Mouse (Mus musculus) lung, adult 2 months (tissue): ENCODE measurements around the gene Fam120a. TPM values are rescaled to one million over a fixed set of nuclear protein-coding genes. Genes with fewer than 3 reads are reported as not detected.

ENCODE experiments used
- DNase-seq: peaks from one replicate; pipeline ENCODE4 v3.0.0; 2022
- H3K4me1 ChIP-seq: fragments of 200-500 bp; 2 replicates; pipeline ENCODE4 v1.6.1; 2011; ENCODE audit warnings: low read length; ENCODE audit not compliant: control insufficient read depth, insufficient read depth
- H3K4me3 ChIP-seq: fragments of 200-500 bp; replicated peaks from 2 replicates; pipeline ENCODE3; 2011; ENCODE audit warnings: low read depth, mild to moderate bottlenecking, control low read depth, low read length; ENCODE audit errors: extremely low read depth
- CTCF ChIP-seq: fragments of 200-500 bp; IDR thresholded peaks from 2 replicates; pipeline ENCODE4 v1.5.1; 2011; ENCODE audit warnings: mild to moderate bottlenecking, low read length, control low read depth; ENCODE audit not compliant: insufficient read depth
- POLR2A ChIP-seq: fragments of 200-500 bp; IDR thresholded peaks from 2 replicates; pipeline ENCODE4 v1.6.1; 2011; ENCODE audit warnings: low read depth, mild to moderate bottlenecking, control low read depth, low read length, borderline replicate concordance; ENCODE audit errors: extremely low read depth
- WGBS: fragments of 180-500 bp; shearing (Covaris S2); methylation state at CpG from one replicate; pipeline ENCODE4 v1.1.7; 2018; 5-methylcytosine and 5-hydroxymethylcytosine counted together
- polyA plus RNA-seq: library from polyadenylated mRNA; depleted of rRNA; stranded (reverse); fragments of >200 nt; gene quantifications from 2 replicates; pipeline ENCODE4 v1.2.3, GENCODE M21; 2012

The Fam120a gene
- polyA plus RNA-seq, 1 experiment, result 64.0 TPM

- peaks cover 19% of the 10 kb centered on the region for H3K4me1 ChIP-seq
- WGBS, result 74% methylated on average over 5 of the region's 5 CpGs
- no peak for DNase-seq
- no peak overlapping the region for H3K4me3 ChIP-seq
- TF ChIP-seq CTCF, result no peak
- no peak for TF ChIP-seq POLR2A
Observed at GRCm38 (mm10) chr13:48851719-48852118, 116.1 kb downstream of the Fam120a start.

DNA sequence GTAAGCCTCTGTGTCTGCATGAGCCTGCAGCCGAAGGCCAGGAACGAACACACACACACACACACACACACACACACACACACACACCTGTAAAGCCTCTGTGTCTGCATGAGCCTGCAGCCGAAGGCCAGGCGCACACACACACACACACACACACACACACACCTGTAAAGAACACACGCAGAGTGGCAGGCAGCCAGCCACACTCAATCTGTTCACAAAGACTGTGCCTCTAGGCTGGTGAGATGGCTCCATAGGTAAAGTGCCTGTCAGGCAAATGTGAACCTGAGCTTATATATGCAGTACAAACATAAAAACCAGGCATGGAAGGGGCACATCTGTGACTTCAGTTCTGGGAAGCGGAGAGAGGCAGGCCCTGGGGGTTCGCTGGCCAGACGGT is 117.0 kb downstream of the Fam120a start:
- 84% methylated on average over 8 of the region's 8 CpGs for WGBS
- no peak for DNase-seq
- Histone ChIP-seq H3K4me1 (peaks cover 19% of the 10 kb centered on the region), H3K4me3 (no peak overlapping the region)
- TF ChIP-seq POLR2A (no peak), CTCF (no peak)

- WGBS, result 82% methylated on average over 2 of the region's 2 CpGs
- Histone ChIP-seq H3K4me3 (no peak overlapping the region), H3K4me1 (peaks cover 19% of the 10 kb centered on the region)
- TF ChIP-seq POLR2A (no peak), CTCF (no peak)
- no peak for DNase-seq
Observed at GRCm38 (mm10) chr13:48850326-48850725, 117.5 kb downstream of the Fam120a start.

GRCm38 (mm10) chr13:48849155-48849554 is 118.7 kb downstream of the Fam120a start:
- TF ChIP-seq CTCF (no peak), POLR2A (no peak)
- WGBS, result 30% methylated on average over 3 of the region's 3 CpGs
- Histone ChIP-seq H3K4me3 (no peak overlapping the region), H3K4me1 (peaks cover 19% of the 10 kb centered on the region)
- no peak for DNase-seq

- Histone ChIP-seq H3K4me3 (no peak overlapping the region), H3K4me1 (peaks cover 18% of the 10 kb centered on the region)
- no peak for TF ChIP-seq POLR2A
- no peak for TF ChIP-seq CTCF
- no peak for DNase-seq
- 30% methylated on average over 4 of the region's 4 CpGs for WGBS
Observed at GRCm38 (mm10) chr13:48845308-48845707, 122.5 kb downstream of the Fam120a start.

GRCm38 (mm10) chr13:48843530-48843929 is 124.3 kb downstream of the Fam120a start:
- DNase-seq, result no peak
- Histone ChIP-seq H3K4me3 (no peak overlapping the region), H3K4me1 (peaks cover 16% of the 10 kb centered on the region)
- 82% methylated on average over 1 of the region's 1 CpGs for WGBS
- TF ChIP-seq CTCF (no peak), POLR2A (no peak)

DNA sequence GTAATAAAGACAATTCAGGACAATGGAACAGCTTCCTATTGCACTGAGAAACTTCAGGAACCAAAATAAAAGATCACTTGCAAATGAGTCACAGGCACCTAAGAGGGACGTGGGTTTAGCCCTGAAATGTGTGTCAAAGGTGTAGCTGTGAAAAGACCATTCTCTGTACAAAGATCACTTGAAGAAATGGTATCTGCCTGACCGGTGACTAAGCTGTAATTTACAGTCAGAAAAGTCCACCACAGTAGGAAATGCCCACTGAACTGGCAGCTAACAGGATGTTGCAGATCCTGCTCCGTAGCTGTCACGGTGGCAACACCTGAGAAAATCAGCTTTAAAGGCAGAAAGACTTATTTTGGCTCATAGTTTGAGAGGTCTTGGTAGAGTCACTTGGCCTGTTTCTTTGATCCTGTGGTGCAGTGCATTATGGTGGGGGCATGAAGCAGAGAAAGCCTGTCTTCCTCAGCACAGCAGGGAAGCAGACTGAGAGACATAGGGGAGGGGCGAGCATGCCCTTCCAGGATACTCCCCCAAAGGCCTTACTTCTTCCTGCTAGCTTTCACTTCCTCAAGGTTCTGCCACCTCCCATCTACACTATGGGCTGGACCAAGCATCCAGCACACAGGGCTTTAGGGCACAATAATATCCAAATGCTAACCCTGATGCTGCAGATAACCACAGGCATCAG is 125.8 kb downstream of the Fam120a start:
- DNase-seq, result no peak
- TF ChIP-seq POLR2A (no peak), CTCF (no peak)
- WGBS, result 32% methylated on average over 5 of the region's 5 CpGs

DNA sequence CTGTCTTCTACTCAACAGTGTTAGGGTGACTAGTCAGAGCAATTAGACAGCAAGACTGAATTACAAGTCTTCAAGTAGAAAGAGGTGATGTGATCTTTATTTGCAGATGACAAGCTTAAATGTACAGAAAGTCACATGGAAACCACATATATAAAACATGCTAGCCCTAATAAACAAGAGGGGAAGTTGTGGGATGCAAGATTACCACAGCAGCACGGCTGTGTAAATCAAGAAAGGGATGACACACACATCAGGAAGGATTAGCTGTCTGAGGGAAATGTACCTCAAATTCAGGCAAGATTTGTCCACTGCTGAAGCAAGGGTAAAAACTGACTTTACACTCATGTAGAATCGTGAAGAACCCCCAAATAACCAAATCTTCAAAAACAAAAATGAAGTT is 129.5 kb downstream of the Fam120a start:
- Histone ChIP-seq H3K4me3 (no peak overlapping the region), H3K4me1 (peaks cover 11% of the 10 kb centered on the region)
- WGBS, result 62% methylated on average over 2 of the region's 2 CpGs
- DNase-seq, result no peak
- no peak for TF ChIP-seq CTCF
- TF ChIP-seq POLR2A, result no peak

More for the DNA sequence above, 125.8 kb downstream of the Fam120a start:
- Histone ChIP-seq H3K4me1 (peaks cover 12% of the 10 kb centered on the region), H3K4me3 (no peak overlapping the region)

DNA sequence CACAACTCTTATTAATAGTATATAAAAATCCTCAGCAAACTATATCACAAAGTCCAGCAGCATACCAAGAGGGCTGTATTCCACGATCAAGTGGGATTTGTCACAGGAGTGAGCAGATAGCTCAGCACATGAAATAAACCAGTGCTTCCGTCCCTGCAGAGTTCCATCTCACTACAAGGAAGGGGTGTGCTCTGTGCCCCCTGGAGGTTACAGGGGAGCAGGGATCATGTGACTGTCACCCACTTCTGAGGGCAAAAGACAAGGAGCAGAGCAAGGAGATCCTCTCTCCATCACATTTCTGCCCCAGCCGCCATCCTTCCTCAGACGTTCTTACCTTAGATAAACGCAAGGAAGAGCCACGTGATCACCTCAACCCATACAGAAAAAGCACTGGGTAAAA is 130.3 kb downstream of the Fam120a start:
- no peak for TF ChIP-seq CTCF
- no peak for TF ChIP-seq POLR2A
- WGBS, result 57% methylated on average over 6 of the region's 6 CpGs
- peaks cover 11% of the 10 kb centered on the region for H3K4me1 ChIP-seq
- no peak overlapping the region for H3K4me3 ChIP-seq
- DNase-seq, result no peak

DNA sequence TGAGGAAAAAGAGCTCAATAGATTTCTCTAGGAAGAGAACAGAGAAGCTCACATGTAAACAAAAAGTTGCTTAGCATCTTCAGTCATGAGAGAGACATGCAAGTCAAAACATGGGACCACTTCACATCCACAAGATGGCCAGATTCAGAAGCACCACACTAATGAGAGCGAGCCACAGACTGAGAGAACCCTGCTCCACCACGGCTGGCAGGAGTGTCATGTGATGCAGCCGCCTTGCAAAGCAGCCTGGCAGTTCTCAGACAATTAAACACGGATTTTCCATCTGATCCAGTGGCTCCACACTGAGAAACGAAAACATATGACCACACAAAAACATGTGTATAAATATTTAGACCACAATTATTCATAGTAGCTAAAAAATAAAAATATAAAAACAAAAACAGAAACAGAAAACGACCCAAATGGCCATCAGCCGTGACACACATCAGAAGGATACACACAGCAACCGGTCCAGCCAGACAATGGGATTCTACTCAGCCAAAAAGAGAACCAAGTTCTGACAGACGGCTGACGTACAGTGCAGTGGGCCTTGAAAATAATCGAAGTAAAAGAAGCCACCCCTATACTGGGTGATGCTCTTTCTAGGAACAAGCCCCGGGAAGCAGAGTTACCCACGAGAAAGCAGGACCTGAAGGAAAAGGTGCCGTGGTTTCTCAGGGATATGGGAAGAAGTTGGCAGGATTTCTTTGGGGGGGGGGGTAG is 137.1 kb downstream of the Fam120a start:
- WGBS, result 77% methylated on average over 14 of the region's 14 CpGs
- TF ChIP-seq POLR2A (no peak), CTCF (no peak)
- DNase-seq, result no peak
- H3K4me3 ChIP-seq, result no peak overlapping the region
- H3K4me1 ChIP-seq, result no peaks in the 10 kb centered on the region
